Mouse (Mus musculus) heart, adult 2 months (tissue): Measurements from ENCODE around the gene 4932438H23Rik. TPM values are rescaled to one million over a fixed set of nuclear protein-coding genes. Genes with fewer than 3 reads are reported as not detected.

Source experiments
- DNase-seq, 2 experiments: peaks; one replicate each; pipeline ENCODE4 v3.0.0; 2021
- H3K27ac ChIP-seq: fragments of 200-600 bp; 2 replicates; pipeline ENCODE4 v1.8.1; 2022
- H3K27me3 ChIP-seq: fragments of 200-500 bp; 2 replicates; pipeline ENCODE4 v1.6.1; 2012; ENCODE audit warnings: mild to moderate bottlenecking, low read length, inconsistent platforms, mixed read lengths; ENCODE audit not compliant: control insufficient read depth, insufficient read depth
- H3K36me3 ChIP-seq: fragments of 200-500 bp; 2 replicates; pipeline ENCODE4 v1.6.1; 2012; ENCODE audit warnings: low read length, inconsistent platforms; ENCODE audit not compliant: control insufficient read depth, insufficient read depth
- H3K4me1 ChIP-seq: fragments of 200-500 bp; 2 replicates; pipeline ENCODE4 v1.6.1; 2011; ENCODE audit warnings: low read length; ENCODE audit not compliant: control insufficient read depth, insufficient read depth
- H3K4me3 ChIP-seq: fragments of 200-600 bp; 2 replicates; pipeline ENCODE4 v1.8.1; 2022
- H3K79me2 ChIP-seq: fragments of 200-500 bp; replicated peaks from 2 replicates; pipeline ENCODE4 v1.6.1; 2012; ENCODE audit warnings: mild to moderate bottlenecking, inconsistent platforms, low read length, moderate library complexity, mixed read lengths; ENCODE audit not compliant: control insufficient read depth, insufficient read depth
- H3K9ac ChIP-seq: fragments of 200-500 bp; 2 replicates; pipeline ENCODE4 v1.6.1; 2012; ENCODE audit warnings: low read depth, mild to moderate bottlenecking, control low read depth, inconsistent platforms, low read length, mixed read lengths
- CTCF ChIP-seq: fragments of 200-600 bp; IDR thresholded peaks from 2 replicates; pipeline ENCODE4 v1.8.1; 2022; ENCODE audit warnings: antibody characterized with exemption, mild to moderate bottlenecking, moderate library complexity
- EP300 ChIP-seq: fragments of 200-500 bp; IDR thresholded peaks from 2 replicates; pipeline ENCODE4 v1.6.1; 2011; ENCODE audit warnings: low read depth, low read length, control low read depth; ENCODE audit not compliant: insufficient read depth
- POLR2A ChIP-seq: fragments of 200-500 bp; IDR thresholded peaks from 2 replicates; pipeline ENCODE4 v1.6.1; 2011; ENCODE audit warnings: mild to moderate bottlenecking, low read depth, low read length, control low read depth; ENCODE audit not compliant: insufficient read depth
- WGBS: fragments of 180-500 bp; shearing (Covaris S2); methylation state at CpG from one replicate; pipeline ENCODE4 v1.1.7; 2018; 5-methylcytosine and 5-hydroxymethylcytosine counted together
- intact Hi-C: fragments of 180-260 bp; cut with DNase I; formaldehyde crosslinking; loops from one replicate; pipeline ENCODE4 v1.15.1; 2025
- polyA plus RNA-seq: library from polyadenylated mRNA; depleted of rRNA; stranded (reverse); fragments of >200 nt; gene quantifications from 2 replicates; pipeline ENCODE4 v1.2.3, GENCODE M21; 2012
- total RNA-seq, 2 experiments: library from RNA; stranded (reverse); gene quantifications; 2 replicates each; pipeline ENCODE4 v1.2.3; 2021

The 4932438H23Rik gene
- total and polyA plus RNA-seq, 3 experiments = 0.06 to 0.14 TPM; not detected in 1

DNA sequence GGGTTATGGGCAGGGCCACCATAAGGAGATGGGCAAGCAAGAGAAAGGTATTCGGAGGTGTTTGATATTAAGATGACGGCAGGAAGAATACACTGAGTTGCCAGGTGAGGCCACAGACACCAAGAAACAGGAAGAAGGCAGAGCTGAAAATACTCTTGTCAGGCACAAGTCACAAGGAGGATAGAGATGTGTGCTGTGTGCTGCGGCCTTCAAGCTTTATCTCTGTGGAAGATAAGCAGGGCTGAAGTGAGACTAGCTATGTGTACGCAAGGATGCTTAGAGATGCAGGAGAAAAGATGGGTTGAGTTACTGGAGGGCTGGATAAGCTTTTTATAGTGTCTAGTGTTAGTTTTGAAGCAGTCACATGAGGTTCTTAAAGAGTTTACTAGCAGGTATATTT is 37.7 kb downstream of the 4932438H23Rik start:
- whole genome bisulfite sequencing = 73% methylated on average over 4 of the region's 4 CpGs
- no peaks in the 10 kb centered on the region for H3K27me3 ChIP-seq
- no peak overlapping the region for H3K9ac ChIP-seq
- peaks cover 7% of the 10 kb centered on the region for H3K4me1 ChIP-seq
- H3K4me3 ChIP-seq = no peak overlapping the region
- DNase-seq = no peak
- no peak overlapping the region for H3K27ac ChIP-seq
- no peak for TF ChIP-seq CTCF
- TF ChIP-seq EP300 = no peak
- TF ChIP-seq POLR2A = no peak
- H3K79me2 ChIP-seq = no peaks in the 10 kb centered on the region
- intact Hi-C loops = no loop called here
- no peaks in the 10 kb centered on the region for H3K36me3 ChIP-seq

DNA sequence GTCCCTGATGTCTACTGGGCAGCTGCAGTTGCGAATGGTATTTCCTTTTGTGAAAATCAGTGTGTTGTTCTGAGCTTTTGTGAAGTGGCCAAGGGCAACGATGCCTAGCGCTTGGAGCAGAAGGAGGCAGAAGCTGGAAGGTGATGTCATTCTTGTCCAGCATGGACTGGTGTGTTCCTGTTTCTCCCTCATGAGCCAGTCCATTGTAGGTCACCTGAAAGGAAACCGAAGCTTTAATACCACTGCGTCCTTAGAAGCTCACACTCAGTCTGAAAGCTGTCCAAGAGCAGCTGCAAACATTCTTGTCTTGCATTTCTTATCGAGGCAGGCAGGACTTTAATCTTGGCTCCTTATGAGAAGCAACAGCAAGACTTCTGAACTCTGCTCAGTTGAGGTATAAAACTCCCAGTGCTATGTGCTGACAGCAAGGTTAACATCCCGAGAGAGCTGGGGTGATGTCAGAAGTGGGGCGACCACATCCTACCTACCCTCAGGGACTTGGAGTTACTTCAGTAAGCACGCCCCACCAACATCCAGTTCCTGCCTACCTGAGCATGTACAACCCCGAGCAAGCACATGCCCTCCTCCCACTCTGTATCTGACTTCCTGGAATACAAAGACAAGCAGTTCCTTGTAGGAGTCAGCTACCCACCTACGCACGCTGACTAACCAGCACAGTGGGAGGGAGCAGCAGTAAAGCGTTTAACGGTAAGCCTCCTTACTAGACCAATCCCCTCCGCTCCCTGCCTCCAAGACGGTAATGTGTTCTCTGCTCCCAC is 38.7 kb downstream of the 4932438H23Rik start:
- H3K36me3 ChIP-seq = no peaks in the 10 kb centered on the region
- no peak overlapping the region for H3K9ac ChIP-seq
- DNase-seq = peak in 1 of 2 experiments; percentile 13
- H3K27me3 ChIP-seq = no peaks in the 10 kb centered on the region
- intact Hi-C loops = no loop called here
- peaks cover 7% of the 10 kb centered on the region for H3K4me1 ChIP-seq
- no peak overlapping the region for H3K27ac ChIP-seq
- no peak overlapping the region for H3K4me3 ChIP-seq
- H3K79me2 ChIP-seq = no peaks in the 10 kb centered on the region
- WGBS = 28% methylated on average over 16 of the region's 16 CpGs
- TF ChIP-seq EP300 (no peak), POLR2A (no peak), CTCF (no peak)

DNA sequence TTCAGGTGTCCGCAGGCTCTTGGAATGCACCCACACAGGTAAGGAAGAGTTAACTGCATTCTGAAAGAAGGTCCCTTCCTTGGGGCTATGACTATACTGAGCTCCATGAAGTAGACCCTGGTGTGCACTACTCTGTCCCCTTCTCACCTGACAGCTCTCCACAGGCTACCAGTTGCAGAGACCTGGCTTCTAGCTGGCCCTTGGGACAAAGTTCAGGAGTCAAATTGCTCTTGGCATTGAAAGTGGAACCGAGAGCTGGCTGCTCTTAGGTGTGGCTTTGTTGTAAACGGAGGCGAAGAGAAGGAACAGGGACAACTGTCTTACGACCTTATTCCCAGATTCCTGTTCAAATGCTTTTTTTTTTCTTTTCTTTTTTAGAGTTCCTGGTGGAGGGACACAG is 39.8 kb downstream of the 4932438H23Rik start:
- WGBS = 64% methylated on average over 5 of the region's 5 CpGs
- DNase-seq = no peak
- intact Hi-C loops = no loop called here
- Histone ChIP-seq H3K27ac (no peak overlapping the region), H3K79me2 (no peaks in the 10 kb centered on the region), H3K9ac (no peak overlapping the region), H3K27me3 (no peaks in the 10 kb centered on the region), H3K4me3 (no peak overlapping the region), H3K36me3 (no peaks in the 10 kb centered on the region), H3K4me1 (peaks cover 7% of the 10 kb centered on the region)
- TF ChIP-seq EP300 (no peak), POLR2A (no peak), CTCF (no peak)

DNA sequence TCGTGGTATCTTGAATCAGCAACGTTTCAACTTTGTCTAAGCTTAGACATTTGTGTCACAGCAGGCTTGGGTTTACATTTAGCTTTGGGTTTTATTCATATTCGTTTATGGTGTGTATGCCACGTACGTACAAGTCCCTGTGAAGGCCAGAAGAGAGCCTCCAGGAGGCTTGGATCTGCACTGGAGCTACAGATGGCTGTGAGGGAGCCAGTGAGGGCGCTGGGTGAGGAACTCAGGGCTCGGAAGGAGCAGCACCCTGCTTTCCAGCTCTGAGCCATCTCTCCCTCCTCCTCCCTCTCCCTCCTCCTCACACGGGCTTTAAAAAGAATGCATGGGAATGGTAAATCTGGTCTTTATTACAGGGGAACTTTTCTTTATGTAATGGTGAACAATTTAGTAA is 41.3 kb downstream of the 4932438H23Rik start:
- intact Hi-C loops = no loop called here
- H3K4me1 ChIP-seq = peaks cover 7% of the 10 kb centered on the region
- H3K36me3 ChIP-seq = no peaks in the 10 kb centered on the region
- H3K79me2 ChIP-seq = no peaks in the 10 kb centered on the region
- no peak overlapping the region for H3K9ac ChIP-seq
- TF ChIP-seq CTCF = no peak
- TF ChIP-seq POLR2A = no peak
- no peak for TF ChIP-seq EP300
- H3K4me3 ChIP-seq = no peak overlapping the region
- H3K27me3 ChIP-seq = no peaks in the 10 kb centered on the region
- 58% methylated on average over 8 of the region's 8 CpGs for WGBS
- no peak for DNase-seq
- no peak overlapping the region for H3K27ac ChIP-seq

DNA sequence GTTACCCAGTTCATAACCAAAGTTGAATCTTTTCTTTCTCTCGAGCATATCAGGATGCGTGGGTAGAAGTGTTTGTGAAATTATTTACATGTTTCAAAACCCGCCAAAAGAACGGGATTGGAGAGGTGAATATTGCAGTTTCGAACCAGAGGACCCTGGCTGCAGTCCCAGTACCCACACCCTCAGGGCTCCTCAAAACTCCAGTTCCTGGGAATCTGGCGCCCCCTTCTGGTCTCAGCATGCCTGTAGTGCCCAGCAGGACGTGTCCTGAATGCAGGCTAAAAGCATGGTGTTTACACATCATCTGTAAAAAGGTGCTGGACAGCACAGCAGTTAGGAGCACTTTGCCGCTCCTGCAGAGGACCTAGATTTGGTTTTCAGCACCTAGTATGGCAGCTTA is 49.4 kb downstream of the 4932438H23Rik start:
- H3K27me3 ChIP-seq = no peaks in the 10 kb centered on the region
- peaks cover 4% of the 10 kb centered on the region; the same call in 1 of the 2 replicates for H3K36me3 ChIP-seq
- intact Hi-C loops = no loop called here
- H3K79me2 ChIP-seq = no peaks in the 10 kb centered on the region; the same call in 1 of the 2 replicates
- no peak overlapping the region for H3K9ac ChIP-seq
- 51% methylated on average over 8 of the region's 8 CpGs for WGBS
- no peak overlapping the region for H3K4me3 ChIP-seq
- peak; percentile 29 to 50 for DNase-seq
- TF ChIP-seq POLR2A = no peak
- TF ChIP-seq CTCF = peak; percentile 69
- TF ChIP-seq EP300 = no peak
- H3K27ac ChIP-seq = no peak overlapping the region
- peaks cover 1% of the 10 kb centered on the region; the same call in 1 of the 2 replicates for H3K4me1 ChIP-seq
